Mouse (Mus musculus) frontal cortex, postnatal 36 days (tissue): ENCODE data around the gene Brd1.
"Not testable (repeated sequence)": the region's sequence is repeated elsewhere in the genome, so short reads cannot be mapped to it uniquely, and the experiment has no call there.

Experiments
- DNase-seq, 2 experiments: peaks; one replicate each; pipeline ENCODE4 v3.0.0; 2022; ENCODE audit warnings: low spot score in 2 of 2

Gene Brd1

GRCm38 (mm10) chr15:88733834-88734571 is at the start of gene Brd1:
Brd1 (minus strand) TSS chr15:88734233.
- DNase-seq, result peak; percentile 74 to 77

GRCm38 (mm10) chr15:88774630-88775029 is 40.6 kb upstream of the Brd1 start:
- DNase-seq, result not testable (repeated sequence)

GRCm38 (mm10) chr15:88768537-88768936 is 34.5 kb upstream of the Brd1 start:
- no peak for DNase-seq

GRCm38 (mm10) chr15:88766139-88766538 is 32.1 kb upstream of the Brd1 start:
- DNase-seq, result not testable (repeated sequence)

- DNase-seq, result no peak
These were observed 27.5 kb upstream of the Brd1 start for GRCm38 (mm10) chr15:88761551-88761950.

GRCm38 (mm10) chr15:88758061-88758460 is 24.0 kb upstream of the Brd1 start:
- DNase-seq, result no peak

GRCm38 (mm10) chr15:88755761-88756160 is 21.7 kb upstream of the Brd1 start:
- DNase-seq, result no peak

GRCm38 (mm10) chr15:88754896-88755295 is 20.9 kb upstream of the Brd1 start:
- DNase-seq, result no peak

GRCm38 (mm10) chr15:88752403-88752733 is 18.3 kb upstream of the Brd1 start:
- DNase-seq, result no peak

GRCm38 (mm10) chr15:88751564-88752402 is 17.8 kb upstream of the Brd1 start, which contains the start of gene Zbed4:
Zbed4 (plus strand) TSS chr15:88751660.
- DNase-seq, result peak; percentile 24 to 29

GRCm38 (mm10) chr15:88750677-88751563 is 16.9 kb upstream of the Brd1 start:
- DNase-seq, result peak; percentile 99

GRCm38 (mm10) chr15:88750032-88750431 is 16.0 kb upstream of the Brd1 start:
- DNase-seq, result no peak

- not testable (repeated sequence) for DNase-seq
These were observed 15.6 kb upstream of the Brd1 start for GRCm38 (mm10) chr15:88749617-88750016.

- DNase-seq, result no peak
These were observed 11.9 kb upstream of the Brd1 start for GRCm38 (mm10) chr15:88745926-88746325.

GRCm38 (mm10) chr15:88745347-88745746 is 11.3 kb upstream of the Brd1 start:
- DNase-seq, result no peak

GRCm38 (mm10) chr15:88743371-88743770 is 9.3 kb upstream of the Brd1 start:
- not testable (repeated sequence) for DNase-seq

- no peak for DNase-seq
These were observed 7.3 kb upstream of the Brd1 start for GRCm38 (mm10) chr15:88741366-88741765.

- no peak for DNase-seq
These were observed 4.4 kb upstream of the Brd1 start for GRCm38 (mm10) chr15:88738466-88738865.

- DNase-seq, result no peak
These were observed 2.1 kb upstream of the Brd1 start for GRCm38 (mm10) chr15:88736166-88736565.

GRCm38 (mm10) chr15:88733041-88733751 is 837 bp downstream of the Brd1 start:
- DNase-seq, result peak; percentile 58 to 70

- no peak for DNase-seq
These were observed 1.5 kb downstream of the Brd1 start for GRCm38 (mm10) chr15:88732405-88733020.
